Mouse (Mus musculus): Measurements from ENCODE around the gene Nfkbib. TPM values are rescaled to one million over a fixed set of nuclear protein-coding genes. Genes with fewer than 3 reads are reported as not detected.
A peak's percentile ranks its signal among the peaks of the same experiment; 100 is the strongest.

The Nfkbib gene
- total RNA-seq, 2 experiments from 2014 or later = 32.1 to 33.5 TPM

DNA sequence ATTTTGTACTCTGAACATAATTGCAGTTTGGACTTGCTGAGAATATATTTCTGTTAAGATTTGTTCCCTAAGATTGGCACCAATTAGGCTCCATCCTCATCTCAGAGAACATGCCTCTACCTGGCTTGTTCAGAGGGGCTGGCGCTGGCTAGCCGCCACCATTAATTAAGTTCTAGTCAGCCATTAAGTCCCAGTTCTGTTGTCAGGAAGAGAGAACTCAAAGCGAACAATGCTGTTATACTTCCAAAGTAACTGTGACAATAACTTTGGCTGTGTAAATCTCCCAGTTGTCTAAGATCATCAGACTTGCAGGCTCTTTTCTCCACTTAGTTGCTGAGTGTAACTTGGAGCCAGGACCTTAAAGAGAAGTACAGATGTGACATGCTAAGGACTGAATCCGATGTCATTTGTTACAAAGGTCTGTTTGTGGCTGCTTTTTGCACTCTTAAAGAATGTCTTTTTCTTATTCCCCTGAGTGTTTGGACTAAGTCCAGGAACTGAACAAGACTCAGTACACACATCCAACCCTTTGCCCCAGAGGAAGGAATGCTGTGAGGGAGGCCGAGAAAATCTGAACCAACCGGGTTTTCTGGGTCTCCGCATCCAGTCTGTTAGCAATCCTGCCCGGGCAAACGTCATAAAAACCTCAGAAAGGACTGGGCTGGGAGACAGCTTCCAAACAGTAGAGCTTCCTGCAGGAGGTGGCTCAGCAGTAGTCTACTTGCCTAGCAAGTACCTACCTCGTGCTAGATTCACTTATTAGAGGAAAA is 34.8 kb upstream of the Nfkbib start:
- no peak for DNase-seq (ENCODE audit: extremely low spot score in 1 of 2, low spot score in 1 of 2)

DNA sequence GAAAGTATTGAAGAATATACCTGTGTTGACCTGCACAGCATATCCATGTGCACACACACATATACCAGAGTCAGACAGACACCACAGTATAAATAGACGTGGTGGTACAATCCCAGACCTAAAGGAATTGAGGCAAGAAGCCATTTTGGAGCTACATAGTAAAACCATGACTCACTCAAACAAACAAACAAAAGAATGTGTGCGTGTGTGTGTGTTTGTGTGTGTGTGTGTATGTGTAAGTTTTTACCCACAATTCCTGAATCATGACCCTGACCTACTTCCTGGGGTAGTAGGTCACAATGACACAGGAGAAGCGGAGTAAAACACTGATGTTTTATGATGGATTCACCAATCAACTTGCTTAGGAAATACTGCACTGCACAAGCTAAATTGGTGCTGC is 34.1 kb upstream of the Nfkbib start:
- DNase-seq (ENCODE audit: extremely low spot score in 1 of 2, low spot score in 1 of 2) = no peak

- DNase-seq (ENCODE audit: extremely low spot score in 1 of 2, low spot score in 1 of 2) = no peak
These were observed 32.7 kb upstream of the Nfkbib start for GRCm38 (mm10) chr7:28799994-28800393.

GRCm38 (mm10) chr7:28796562-28796975 is 29.3 kb upstream of the Nfkbib start:
- peak; percentile 78 to 79 for DNase-seq (ENCODE audit: extremely low spot score in 1 of 2, low spot score in 1 of 2)

GRCm38 (mm10) chr7:28795832-28796231 is 28.5 kb upstream of the Nfkbib start:
- DNase-seq (ENCODE audit: extremely low spot score in 1 of 2, low spot score in 1 of 2) = no peak

GRCm38 (mm10) chr7:28794496-28794895 is 27.2 kb upstream of the Nfkbib start:
- DNase-seq (ENCODE audit: extremely low spot score in 1 of 2, low spot score in 1 of 2) = no peak

DNA sequence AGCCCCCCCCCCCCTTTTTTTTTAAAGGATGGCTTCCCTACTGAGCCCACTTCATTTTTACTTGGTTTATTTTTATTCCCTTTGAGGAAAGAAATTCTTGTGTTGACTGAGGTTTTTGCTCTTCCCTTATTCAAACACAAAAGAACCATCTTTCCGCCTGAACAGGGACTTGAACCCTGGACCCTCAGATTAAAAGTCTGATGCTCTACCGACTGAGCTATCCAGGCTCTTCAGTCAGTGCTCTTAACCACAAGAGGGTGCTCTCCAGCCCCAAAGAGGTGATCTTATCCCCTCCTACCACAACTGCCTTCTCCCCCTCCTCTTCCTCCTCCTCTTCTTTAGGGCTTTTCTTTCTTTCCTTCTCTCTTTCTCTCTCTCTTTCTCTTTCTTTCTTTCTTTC is 26.5 kb upstream of the Nfkbib start:
- DNase-seq (ENCODE audit: extremely low spot score in 1 of 2, low spot score in 1 of 2) = no peak

DNA sequence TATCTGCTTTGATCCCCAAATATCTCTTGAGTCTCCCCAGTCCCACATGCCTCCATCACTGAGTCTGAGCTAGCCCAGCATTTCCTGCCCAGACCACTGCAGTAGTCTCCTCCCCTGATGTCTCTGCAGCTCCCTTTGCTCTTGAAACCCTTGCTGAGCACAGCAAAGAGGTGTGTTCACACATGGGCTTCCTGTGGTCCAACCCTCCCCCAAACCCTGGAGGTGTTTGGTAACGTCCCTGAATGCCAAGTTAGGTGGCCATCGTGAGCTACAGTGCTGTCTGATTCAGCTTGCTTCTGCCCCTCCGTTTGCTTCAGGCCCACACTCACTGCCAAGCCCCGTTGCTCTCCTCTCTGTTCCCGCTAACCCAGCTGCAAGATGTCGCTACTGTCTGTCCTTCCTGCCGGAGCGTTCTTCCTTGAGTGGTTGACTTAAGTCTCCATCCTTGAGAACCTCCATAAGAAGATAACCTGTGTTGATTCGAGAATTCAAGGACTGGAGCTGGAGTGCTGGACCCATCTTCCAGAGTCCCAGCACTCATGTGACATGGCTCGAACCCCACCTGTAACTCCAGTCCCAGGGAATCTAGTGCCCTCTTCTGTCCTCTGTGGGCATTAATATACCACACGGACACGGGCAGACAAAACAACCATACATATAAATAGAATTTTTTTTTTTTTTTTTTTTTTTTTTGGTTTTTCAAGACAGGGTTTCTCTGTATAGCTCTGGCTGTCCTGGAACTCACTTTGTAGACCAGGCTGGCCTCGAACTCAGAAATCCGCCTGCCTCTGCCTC is 25.3 kb upstream of the Nfkbib start:
- no peak for DNase-seq (ENCODE audit: extremely low spot score in 1 of 2, low spot score in 1 of 2)

- no peak for DNase-seq (ENCODE audit: extremely low spot score in 1 of 2, low spot score in 1 of 2)
These were observed 24.4 kb upstream of the Nfkbib start for GRCm38 (mm10) chr7:28791706-28792105.

DNA sequence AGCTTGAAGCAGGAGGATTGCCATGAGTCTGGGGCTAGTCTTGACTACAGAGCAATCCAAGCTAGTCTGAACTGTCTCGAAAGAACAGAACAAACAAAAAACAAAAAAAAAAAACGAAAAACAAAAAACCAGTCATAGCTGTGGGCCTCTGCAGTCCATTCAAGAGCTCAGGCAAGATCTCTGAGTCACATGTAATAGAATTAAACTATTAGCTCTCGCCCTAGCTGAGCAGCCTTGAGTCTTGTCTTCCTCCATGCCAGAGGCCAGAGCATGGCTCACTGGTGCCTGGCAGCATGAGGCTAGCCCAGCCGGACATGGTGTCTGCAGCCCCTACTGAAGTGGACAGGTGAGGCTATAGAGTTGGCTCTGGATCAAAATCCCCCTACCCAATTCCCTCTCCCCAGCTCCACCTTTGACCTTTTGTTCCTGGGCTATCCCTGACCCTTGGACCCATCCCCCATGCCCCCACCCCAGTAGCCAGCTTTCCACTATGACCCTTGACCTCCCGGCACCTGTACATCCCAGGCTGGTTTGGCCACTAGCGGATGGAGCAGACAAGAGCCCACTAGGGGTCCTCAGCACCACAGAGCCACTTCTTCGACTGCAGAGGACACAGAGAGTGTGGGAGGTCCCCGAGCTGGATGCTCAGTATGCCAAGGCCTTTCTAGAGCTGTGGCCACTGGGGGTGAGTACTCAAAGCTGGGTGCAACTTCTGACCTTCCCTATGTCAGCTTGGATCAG is 22.9 kb upstream of the Nfkbib start:
- no peak for DNase-seq (ENCODE audit: extremely low spot score in 1 of 2, low spot score in 1 of 2)

DNA sequence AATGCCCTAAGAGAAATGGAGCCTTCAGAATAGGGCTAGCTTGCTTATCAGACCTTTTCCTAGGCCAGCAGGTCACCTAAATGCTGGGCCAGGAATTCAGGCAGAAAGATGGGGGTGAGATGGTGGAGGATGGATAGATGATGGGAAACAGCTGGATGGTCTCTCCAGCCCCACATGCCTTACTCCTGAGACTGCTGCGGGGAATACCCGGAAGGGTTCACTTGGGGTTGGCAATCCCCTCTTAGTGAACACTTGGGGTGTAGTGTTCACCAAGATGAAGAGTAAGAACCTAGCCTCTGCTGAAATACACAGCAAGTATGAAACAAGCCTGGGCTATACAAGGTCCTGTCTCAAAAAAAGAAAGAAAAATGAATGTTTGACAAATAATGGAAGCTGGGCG is 21.9 kb upstream of the Nfkbib start:
- no peak for DNase-seq (ENCODE audit: extremely low spot score in 1 of 2, low spot score in 1 of 2)

- no peak for DNase-seq (ENCODE audit: extremely low spot score in 1 of 2, low spot score in 1 of 2)
These were observed 21.2 kb upstream of the Nfkbib start, which contains the start of gene Rinl for GRCm38 (mm10) chr7:28788307-28789195. TSS of gene Rinl (plus strand) at chr7:28788969.

- DNase-seq (ENCODE audit: extremely low spot score in 1 of 2, low spot score in 1 of 2) = no peak
These were observed 20.6 kb upstream of the Nfkbib start for GRCm38 (mm10) chr7:28787884-28788283.

DNA sequence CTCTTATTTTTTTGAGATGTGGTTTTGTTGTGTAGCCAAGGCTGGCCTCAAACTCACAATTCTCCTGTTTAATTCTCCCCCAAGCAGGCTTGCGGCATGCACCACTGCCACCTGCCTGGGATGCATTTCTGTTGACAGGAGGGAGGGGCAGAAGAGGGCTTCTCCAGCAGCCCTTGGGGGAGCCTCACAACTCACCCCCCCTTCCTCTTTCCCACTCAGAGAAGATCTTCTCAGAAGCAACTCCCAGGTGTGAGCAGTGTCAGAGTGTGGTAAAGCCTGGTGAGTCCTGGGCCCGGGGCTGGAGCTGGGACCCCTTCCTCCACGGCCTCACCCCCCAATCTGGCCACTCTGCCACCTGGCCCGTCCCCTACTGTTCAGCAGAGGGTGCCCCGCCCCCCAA is 17.8 kb upstream of the Nfkbib start:
- DNase-seq (ENCODE audit: extremely low spot score in 1 of 2, low spot score in 1 of 2) = no peak

DNA sequence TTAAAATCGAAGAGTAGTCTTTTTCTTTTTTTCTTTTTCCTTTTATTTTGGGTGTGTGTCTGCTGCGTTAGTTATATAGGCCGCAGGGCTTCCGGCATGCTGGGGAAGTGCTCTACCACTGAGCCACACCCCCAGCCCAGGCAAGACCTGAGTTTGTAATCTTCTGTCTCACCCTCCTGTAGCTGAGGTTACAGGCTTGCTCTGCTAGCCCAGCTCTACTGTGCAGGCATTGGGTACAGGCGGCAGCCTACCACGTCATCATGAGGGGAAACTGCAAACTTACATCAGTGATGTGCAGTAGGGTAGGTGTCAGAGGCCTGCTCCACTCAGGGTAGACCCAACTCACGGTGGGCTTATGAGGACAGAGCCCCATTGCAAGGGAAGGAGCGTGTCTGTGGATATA is 13.9 kb upstream of the Nfkbib start:
- no peak for DNase-seq (ENCODE audit: extremely low spot score in 1 of 2, low spot score in 1 of 2)

GRCm38 (mm10) chr7:28780857-28781256 is 13.5 kb upstream of the Nfkbib start:
- no peak for DNase-seq (ENCODE audit: extremely low spot score in 1 of 2, low spot score in 1 of 2)

DNA sequence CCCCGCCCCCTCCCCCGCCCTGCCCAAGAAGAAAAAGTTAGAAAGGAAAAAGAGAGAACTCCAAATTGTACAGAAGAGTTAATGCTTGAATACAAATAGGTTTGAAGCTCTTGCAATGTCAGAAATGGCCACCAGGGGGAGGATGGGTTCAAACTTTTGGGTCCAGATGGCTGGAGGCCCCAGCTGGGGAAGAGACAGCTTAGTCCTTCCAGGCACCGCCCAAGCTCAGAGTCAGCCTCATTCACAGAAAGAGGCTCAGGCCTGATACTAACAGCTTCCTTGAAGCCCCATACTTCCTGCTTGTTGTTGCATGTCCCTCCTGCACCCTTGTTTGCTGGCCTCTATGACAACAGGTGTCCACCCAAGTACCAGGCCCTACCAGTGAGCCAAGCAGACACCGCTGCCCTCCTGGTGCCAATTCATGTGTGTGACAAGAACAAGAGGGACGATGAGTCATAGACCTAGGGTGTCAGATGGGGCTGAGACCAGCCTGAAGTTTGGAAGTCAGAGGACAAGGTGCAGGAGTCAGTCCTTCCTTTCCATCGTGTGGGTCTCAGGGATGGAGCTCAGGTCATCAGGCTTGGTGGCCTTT is 12.9 kb upstream of the Nfkbib start:
- DNase-seq (ENCODE audit: extremely low spot score in 1 of 2, low spot score in 1 of 2) = peak; percentile 90 to 99

DNA sequence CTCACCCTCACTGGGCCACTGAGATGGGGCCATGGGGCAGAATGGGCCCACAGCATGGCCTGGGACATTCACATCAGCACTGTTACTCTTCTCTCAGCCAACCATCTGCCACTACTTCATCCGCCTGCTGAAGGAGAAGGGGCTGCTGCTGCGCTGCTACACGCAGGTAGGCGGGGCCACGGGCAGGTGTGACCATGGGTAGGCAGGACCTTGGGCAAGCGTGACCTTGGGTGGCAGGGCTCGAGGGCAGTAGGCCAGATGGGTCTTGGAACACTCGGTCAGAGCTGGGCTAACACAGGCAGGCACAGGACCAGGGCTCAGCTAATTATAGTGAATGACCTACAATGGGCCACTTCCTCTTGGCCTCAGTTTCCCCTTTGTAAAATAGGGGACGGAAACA is 11.5 kb upstream of the Nfkbib start:
- DNase-seq (ENCODE audit: extremely low spot score in 1 of 2, low spot score in 1 of 2) = no peak

DNA sequence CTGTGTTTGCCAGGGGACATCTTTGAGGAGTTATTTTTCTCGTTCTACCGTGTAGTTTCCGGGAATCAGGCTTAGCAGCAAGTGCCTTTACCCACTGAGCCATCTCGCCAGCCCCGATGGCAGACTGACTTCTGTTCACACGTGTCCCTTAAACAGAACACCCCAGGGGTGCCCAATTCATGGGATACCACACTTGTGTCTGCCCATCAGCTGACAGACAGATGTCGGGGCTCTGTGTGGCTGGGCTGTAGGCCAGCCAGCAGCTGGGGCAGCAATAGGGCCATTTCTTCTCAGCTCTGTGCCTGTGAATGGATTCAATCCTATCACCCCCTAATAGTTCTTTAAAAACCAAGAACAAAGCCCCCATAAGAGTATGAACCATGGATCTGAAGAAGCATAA is 7.8 kb upstream of the Nfkbib start:
- DNase-seq (ENCODE audit: extremely low spot score in 1 of 2, low spot score in 1 of 2) = no peak

- DNase-seq (ENCODE audit: extremely low spot score in 1 of 2, low spot score in 1 of 2) = no peak
These were observed 6.9 kb upstream of the Nfkbib start for GRCm38 (mm10) chr7:28774164-28774563.
